Mouse (Mus musculus): Measurements from ENCODE around the gene Fut4. TPM values are rescaled to one million over a fixed set of nuclear protein-coding genes. Genes with fewer than 3 reads are reported as not detected.

Gene Fut4
- total and polyA plus RNA-seq, 3 experiments, result 8.7 to 11.2 TPM; not detected in 1

DNA sequence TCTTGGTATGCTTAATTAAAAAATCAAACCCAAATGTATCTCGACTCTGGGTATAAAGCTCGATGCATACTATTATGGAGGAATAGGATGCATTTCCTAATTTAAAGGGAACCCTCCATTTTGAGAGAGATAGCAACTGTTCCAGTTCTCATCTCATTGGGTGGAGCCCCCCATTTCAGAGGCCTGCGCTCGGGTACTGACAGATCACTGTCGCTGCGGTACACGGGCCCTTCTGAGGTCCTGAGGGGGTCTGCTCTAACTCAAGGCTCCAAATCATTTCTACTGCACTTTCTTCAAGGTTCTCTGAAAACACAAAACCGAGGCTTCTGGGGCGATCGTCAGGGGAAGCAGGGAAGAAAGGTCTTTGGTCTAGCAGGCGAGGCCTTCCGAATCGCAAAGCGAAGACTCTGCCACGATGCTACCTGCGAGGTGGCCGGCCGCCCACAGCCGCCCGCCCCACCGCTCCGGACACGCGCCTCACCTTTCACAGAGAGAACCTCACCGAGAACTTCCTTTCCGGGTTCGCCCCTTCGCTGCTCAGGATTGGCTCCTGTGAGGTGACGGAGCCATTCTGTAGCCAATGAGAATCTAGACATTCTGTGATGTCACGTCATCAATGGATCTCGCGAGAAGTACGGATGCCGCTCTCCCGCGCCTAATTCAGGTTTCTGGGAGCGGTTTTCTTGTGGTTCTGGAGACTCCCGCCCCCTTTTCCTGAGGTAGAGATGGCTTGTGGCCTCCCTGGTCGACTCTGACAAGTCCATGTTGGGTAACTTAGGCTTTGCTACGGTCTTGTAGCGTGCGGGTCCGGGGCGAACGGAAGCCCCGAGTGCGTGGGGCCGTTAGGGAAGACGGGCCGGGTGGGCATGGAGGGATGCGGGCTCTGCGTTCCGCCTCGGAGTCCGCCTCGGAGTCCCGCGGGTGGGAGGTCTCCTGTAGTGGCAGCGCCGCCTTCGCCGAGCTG is 32.1 kb upstream of the Fut4 start, which contains the start of the genes Mre11a and Ankrd49:
TSS of gene Mre11a (plus strand) at position 616 of the 964 bp plus-strand sequence.
TSS of gene Ankrd49 (minus strand) at position 818 of the 964 bp plus-strand sequence.
- peak; percentile 100 for DNase-seq (ENCODE audit: low read depth, low spot score)
- H3K79me2 ChIP-seq (ENCODE audit: control insufficient read depth, insufficient read depth, low read length, poor library complexity), result peaks cover 47% of the 10 kb centered on the region
- peaks cover 54 to 66% of the 10 kb centered on the region in 2 experiments for H3K36me3 ChIP-seq (ENCODE audit: control insufficient read depth in 1 of 2, insufficient read depth in 2 of 2, low read length in 2 of 2)
- TF ChIP-seq POLR2AphosphoS5 (IDR thresholded peaks at IDR 0.05; ENCODE audit: borderline replicate concordance, low read depth, low read length), result peak; percentile 93; the same call in 1 of the 2 replicates
- TF ChIP-seq SMC3 (IDR thresholded peaks at IDR 0.05; ENCODE audit: low read depth, low read length), result no peak
- no peak for TF ChIP-seq ZC3H11A (IDR thresholded peaks at IDR 0.05; ENCODE audit: low read depth, low read length)
- TF ChIP-seq POLR2A (IDR thresholded peaks at IDR 0.05; ENCODE audit: control insufficient read depth in 1 of 2, insufficient read depth in 1 of 2, low read depth in 1 of 2, low read length in 2 of 2, poor library complexity in 1 of 2), result peak in 1 of 2 experiments; percentile 99; a peak in 2 of 4 replicates
- TF ChIP-seq CTCF (IDR thresholded peaks at IDR 0.05 in 2 of 3, conservative IDR thresholded peaks at IDR 0.05 in 1 of 3; ENCODE audit: control insufficient read depth in 1 of 3, insufficient read depth in 1 of 3, low read depth in 2 of 3, low read length in 3 of 3, poor library complexity in 1 of 3, severe bottlenecking in 1 of 3), result peak in 1 of 3 experiments; percentile 33; a peak in 2 of 6 replicates
- TF ChIP-seq CHD2 (IDR thresholded peaks at IDR 0.05; ENCODE audit: low read length), result no peak
- TF ChIP-seq RAD21 (IDR thresholded peaks at IDR 0.05; ENCODE audit: low read depth, low read length), result no peak
- TF ChIP-seq GATA1 (IDR thresholded peaks at IDR 0.05; ENCODE audit: low read depth, low read length), result no peak
- no peak for TF ChIP-seq TCF12 (IDR thresholded peaks at IDR 0.05; ENCODE audit: low read depth, low read length)
- TF ChIP-seq MYB (IDR thresholded peaks at IDR 0.05; ENCODE audit: low read depth, low read length), result no peak
- TF ChIP-seq MYC (IDR thresholded peaks at IDR 0.05; ENCODE audit: low read depth, low read length), result no peak
- TF ChIP-seq TBP (IDR thresholded peaks at IDR 0.05; ENCODE audit: low read depth, low read length), result no peak
- TF ChIP-seq ZNF384 (IDR thresholded peaks at IDR 0.05; ENCODE audit: low read depth, low read length), result no peak
- TF ChIP-seq SIN3A (IDR thresholded peaks at IDR 0.05; ENCODE audit: low read length), result no peak
- no peak for TF ChIP-seq KAT2A (conservative IDR thresholded peaks at IDR 0.05; ENCODE audit: low read depth, low read length)
- TF ChIP-seq USF2 (IDR thresholded peaks at IDR 0.05; ENCODE audit: borderline replicate concordance in 1 of 2, insufficient read depth in 1 of 2, low read depth in 1 of 2, low read length in 2 of 2), result no peak
- peak within 1 kb of the TSS; percentile 56 to 87 for H3K4me3 ChIP-seq (ENCODE audit: control insufficient read depth in 1 of 2, insufficient read depth in 1 of 2, low read depth in 2 of 2, low read length in 2 of 2)
- H3K27ac ChIP-seq (ENCODE audit: control insufficient read depth, low read depth, low read length), result peak within 1 kb of the TSS; percentile 97
- no peaks in the 10 kb centered on the region for H3K27me3 ChIP-seq (ENCODE audit: control insufficient read depth in 1 of 2, insufficient read depth in 2 of 2, low read length in 2 of 2)
- no peaks in the 10 kb centered on the region for H3K9me3 ChIP-seq (replicated peaks; ENCODE audit: insufficient read depth, low read length)
- H3K9ac ChIP-seq (ENCODE audit: control insufficient read depth, low read depth, low read length, poor library complexity, severe bottlenecking), result peak within 1 kb of the TSS; percentile 93
- peaks cover 25 to 27% of the 10 kb centered on the region in 2 experiments for H3K4me1 ChIP-seq (ENCODE audit: control insufficient read depth in 1 of 2, insufficient read depth in 2 of 2, low read length in 2 of 2)

DNA sequence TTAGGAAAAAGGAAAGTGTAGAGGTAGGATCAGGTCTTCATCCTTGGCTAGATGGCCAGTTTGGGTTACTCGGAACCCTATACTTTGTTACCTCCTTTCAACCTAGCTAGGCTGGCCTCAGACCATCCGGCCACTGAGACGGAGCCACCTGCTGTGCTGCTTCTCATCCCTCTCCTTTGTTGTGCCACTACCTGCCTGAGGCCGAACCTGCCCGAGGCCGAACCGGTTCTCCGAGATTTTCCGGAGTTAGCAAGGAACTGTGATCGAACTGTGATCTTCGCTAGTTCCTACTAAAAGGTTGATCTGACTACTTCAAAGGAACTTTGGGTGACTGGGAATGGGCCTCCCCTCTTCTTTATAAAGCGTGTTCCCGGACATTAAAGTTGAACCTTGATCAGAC is 26.1 kb upstream of the Fut4 start:
- no peak overlapping the region for H3K27ac ChIP-seq (ENCODE audit: control insufficient read depth, low read depth, low read length)
- H3K4me3 ChIP-seq (ENCODE audit: control insufficient read depth in 1 of 2, insufficient read depth in 1 of 2, low read depth in 2 of 2, low read length in 2 of 2), result no peak overlapping the region
- no peaks in the 10 kb centered on the region for H3K9me3 ChIP-seq (replicated peaks; ENCODE audit: insufficient read depth, low read length)
- no peak overlapping the region for H3K9ac ChIP-seq (ENCODE audit: control insufficient read depth, low read depth, low read length, poor library complexity, severe bottlenecking)
- DNase-seq (ENCODE audit: low read depth, low spot score), result no peak
- TF ChIP-seq MAFK (IDR thresholded peaks at IDR 0.05; ENCODE audit: borderline replicate concordance, low read depth, low read length), result no peak
- peaks cover 13 to 18% of the 10 kb centered on the region in 2 experiments for H3K4me1 ChIP-seq (ENCODE audit: control insufficient read depth in 1 of 2, insufficient read depth in 2 of 2, low read length in 2 of 2)
- H3K27me3 ChIP-seq (ENCODE audit: control insufficient read depth in 1 of 2, insufficient read depth in 2 of 2, low read length in 2 of 2), result peaks cover 1 to 2% of the 10 kb centered on the region in 2 experiments; a peak in 2 of 4 replicates
- peaks cover 8% of the 10 kb centered on the region for H3K79me2 ChIP-seq (ENCODE audit: control insufficient read depth, insufficient read depth, low read length, poor library complexity)
- peaks cover 34 to 40% of the 10 kb centered on the region in 2 experiments for H3K36me3 ChIP-seq (ENCODE audit: control insufficient read depth in 1 of 2, insufficient read depth in 2 of 2, low read length in 2 of 2)
